Mouse (Mus musculus) brain, embryonic 14.5 days (tissue): ENCODE measurements at regions not wholly inside any gene's neighbourhood (a gene's known extent, or its start where the extent isn't known, plus 50 kb on each side); places are given as distances from the start of the nearest gene placed in this dataset.
A peak's percentile ranks its signal among the peaks of the same experiment; 100 is the strongest.

Source experiments
- DNase-seq: peaks from one replicate; pipeline ENCODE4 v3.0.0-alpha.2; 2011; ENCODE audit warnings: low read depth
- CTCF ChIP-seq: fragments of 200-500 bp; IDR thresholded peaks from 2 replicates; pipeline ENCODE4 v1.5.1; 2012; ENCODE audit warnings: inconsistent platforms, mild to moderate bottlenecking, moderate library complexity, borderline replicate concordance; ENCODE audit not compliant: insufficient read depth, insufficient read length; ENCODE audit errors: extremely low read depth
- POLR2A ChIP-seq: fragments of 200-500 bp; IDR thresholded peaks from 2 replicates; pipeline ENCODE4 v1.6.1; 2012; ENCODE audit warnings: mild to moderate bottlenecking, inconsistent platforms, borderline replicate concordance; ENCODE audit not compliant: poor library complexity, insufficient read depth, insufficient read length, severe bottlenecking; ENCODE audit errors: extremely low read depth

GRCm38 (mm10) chr19:33084683-33085082, 307.4 kb downstream of the Rnls start:
- TF ChIP-seq POLR2A (no peak), CTCF (no peak)

More at GRCm38 (mm10) chr19:33084683-33085082, 307.4 kb downstream of the Rnls start:
- peak; percentile 49 for DNase-seq
